Mouse (Mus musculus) liver, adult 2 months (tissue): Measurements from ENCODE around the gene Gm37240. TPM values are rescaled to one million over a fixed set of nuclear protein-coding genes. Genes with fewer than 3 reads are reported as not detected.
"Not testable (repeated sequence)": the region's sequence is repeated elsewhere in the genome, so short reads cannot be mapped to it uniquely, and the experiment has no call there.

ENCODE experiments used
- DNase-seq: peaks from one replicate; pipeline ENCODE4 v3.0.0-alpha.2; 2011; ENCODE audit warnings: low read depth, low spot score; ENCODE audit errors: extremely low read depth
- H3K27ac ChIP-seq: fragments of 200-500 bp; replicated peaks from 2 replicates; pipeline ENCODE4 v1.5.1; 2012; ENCODE audit warnings: low read depth, mild to moderate bottlenecking, control low read depth, inconsistent platforms, low read length; ENCODE audit not compliant: insufficient read depth
- H3K27me3 ChIP-seq: fragments of 200-500 bp; 2 replicates; pipeline ENCODE4 v1.6.1; 2012; ENCODE audit warnings: mild to moderate bottlenecking, moderate library complexity, low read length, inconsistent platforms; ENCODE audit not compliant: control insufficient read depth, insufficient read depth
- H3K36me3 ChIP-seq: fragments of 200-500 bp; 2 replicates; pipeline ENCODE4 v1.6.1; 2012; ENCODE audit warnings: low read length, inconsistent platforms; ENCODE audit not compliant: control insufficient read depth, insufficient read depth
- H3K4me1 ChIP-seq: fragments of 200-500 bp; 2 replicates; pipeline ENCODE4 v1.6.1; 2011; ENCODE audit warnings: low read length; ENCODE audit not compliant: control insufficient read depth, insufficient read depth
- H3K4me3 ChIP-seq: fragments of 200-500 bp; 2 replicates; pipeline ENCODE4 v1.5.1; 2011; ENCODE audit warnings: low read depth, mild to moderate bottlenecking, control low read depth, low read length, moderate library complexity; ENCODE audit not compliant: insufficient read depth
- H3K79me2 ChIP-seq: fragments of 200-500 bp; 2 replicates; pipeline ENCODE4 v1.6.1; 2012; ENCODE audit warnings: inconsistent platforms, mild to moderate bottlenecking, low read length, moderate library complexity; ENCODE audit not compliant: control insufficient read depth, insufficient read depth
- H3K9ac ChIP-seq: fragments of 200-500 bp; 2 replicates; pipeline ENCODE4 v1.6.1; 2012; ENCODE audit warnings: low read depth, mild to moderate bottlenecking, control low read depth, inconsistent platforms, low read length
- CTCF ChIP-seq: fragments of 200-500 bp; IDR thresholded peaks from 2 replicates; pipeline ENCODE4 v1.5.1; 2011; ENCODE audit warnings: low read depth, low read length, control low read depth
- POLR2A ChIP-seq: fragments of 200-500 bp; IDR thresholded peaks from 2 replicates; pipeline ENCODE4 v1.6.1; 2011; ENCODE audit warnings: low read length, control low read depth; ENCODE audit not compliant: insufficient read depth; ENCODE audit errors: extremely low read depth
- WGBS: fragments of 180-500 bp; shearing (Covaris S2); methylation state at CpG from one replicate; pipeline ENCODE4 v1.1.7; 2018; 5-methylcytosine and 5-hydroxymethylcytosine counted together
- polyA plus RNA-seq: library from polyadenylated mRNA; depleted of rRNA; stranded (reverse); fragments of >200 nt; gene quantifications from 2 replicates; pipeline ENCODE4 v1.2.3, GENCODE M21; 2012
- total RNA-seq: library from RNA; depleted of rRNA; stranded (reverse); fragments of >200 nt; gene quantifications from 2 replicates; pipeline ENCODE4 v1.2.3, GENCODE M21; 2014

Gene Gm37240
- total and polyA plus RNA-seq, 2 experiments, result 2.2 to 6.9 TPM

DNA sequence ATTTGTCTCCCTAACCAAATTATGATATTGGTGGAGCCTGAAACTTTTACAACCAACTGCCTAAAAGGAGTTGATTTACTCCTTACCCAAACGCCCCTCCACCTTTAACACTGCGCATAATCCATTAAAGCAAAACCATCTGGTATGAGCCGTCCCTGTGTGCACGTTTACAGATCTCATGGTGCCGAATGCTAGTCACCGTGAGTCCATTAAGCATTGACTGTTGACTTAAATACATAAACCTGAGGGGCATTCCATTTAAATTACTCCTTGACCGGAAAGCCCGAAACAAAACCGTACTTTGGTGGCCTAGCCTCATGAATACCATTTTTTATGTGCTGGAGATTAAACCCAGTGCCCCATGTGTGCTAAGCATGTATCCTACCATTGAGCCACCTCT, 40.0 kb upstream of the Gm37240 start:
- DNase-seq, result no peak

DNA sequence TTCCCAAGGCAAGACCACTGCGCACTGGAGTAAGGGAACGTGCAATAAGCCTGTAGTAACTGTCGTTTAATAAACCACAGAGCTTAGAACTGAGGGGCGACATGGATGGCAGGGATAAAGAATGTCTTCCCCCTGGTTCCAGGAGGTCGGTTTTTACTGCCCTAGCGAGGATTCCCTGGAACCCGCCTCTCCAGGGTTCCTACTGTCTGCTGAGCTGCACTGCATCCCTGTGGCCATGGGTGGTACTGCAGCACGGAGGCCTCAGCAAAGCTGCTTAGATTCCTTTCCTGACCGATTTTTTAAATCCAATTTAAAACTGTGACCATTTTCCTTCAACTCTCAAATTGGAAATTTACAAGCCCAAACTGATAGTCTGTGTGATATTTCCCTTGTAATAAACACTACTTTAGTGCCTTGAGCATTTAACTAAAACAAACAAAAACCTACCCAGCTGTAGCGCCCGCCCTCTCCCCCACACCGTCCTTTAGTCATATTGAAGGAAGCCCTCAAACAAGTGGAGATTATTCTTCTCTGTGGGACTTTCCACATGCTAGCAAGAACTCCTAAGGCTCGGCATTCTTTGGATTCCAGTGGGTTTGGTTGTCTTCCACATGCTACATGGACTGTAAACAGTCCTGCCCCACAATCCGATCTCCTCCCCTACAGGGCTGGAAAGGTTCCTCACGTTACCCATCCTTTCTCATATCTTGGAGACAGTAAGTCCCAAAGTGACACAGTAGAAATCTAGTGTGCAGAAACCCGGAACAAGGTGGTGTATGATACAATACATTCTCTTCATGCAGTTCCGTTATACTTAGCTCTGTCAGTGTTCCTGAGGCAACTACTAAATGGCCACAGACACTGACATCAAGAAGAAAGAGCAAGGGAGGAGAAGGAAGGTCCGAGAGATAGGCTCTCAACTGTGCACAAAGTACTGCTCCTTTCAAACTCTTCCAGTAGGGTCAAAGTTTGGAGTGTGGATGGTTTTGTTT, 36.9 kb upstream of the Gm37240 start:
- Histone ChIP-seq H3K27ac (no peak overlapping the region), H3K4me1 (no peaks in the 10 kb centered on the region), H3K79me2 (no peaks in the 10 kb centered on the region), H3K27me3 (no peaks in the 10 kb centered on the region), H3K9ac (no peak overlapping the region), H3K36me3 (no peaks in the 10 kb centered on the region), H3K4me3 (no peak overlapping the region)
- 42% methylated on average over 18 of the region's 18 CpGs for WGBS
- peak; percentile 47 for DNase-seq
- TF ChIP-seq CTCF, result peak; percentile 97
- no peak for TF ChIP-seq POLR2A

More for the DNA sequence above, 40.0 kb upstream of the Gm37240 start:
- Histone ChIP-seq H3K9ac (no peak overlapping the region), H3K36me3 (no peaks in the 10 kb centered on the region), H3K27ac (no peak overlapping the region), H3K79me2 (no peaks in the 10 kb centered on the region), H3K4me3 (no peak overlapping the region), H3K4me1 (no peaks in the 10 kb centered on the region), H3K27me3 (no peaks in the 10 kb centered on the region)
- WGBS, result 93% methylated on average over 9 of the region's 9 CpGs
- TF ChIP-seq CTCF, result no peak
- TF ChIP-seq POLR2A, result no peak

DNA sequence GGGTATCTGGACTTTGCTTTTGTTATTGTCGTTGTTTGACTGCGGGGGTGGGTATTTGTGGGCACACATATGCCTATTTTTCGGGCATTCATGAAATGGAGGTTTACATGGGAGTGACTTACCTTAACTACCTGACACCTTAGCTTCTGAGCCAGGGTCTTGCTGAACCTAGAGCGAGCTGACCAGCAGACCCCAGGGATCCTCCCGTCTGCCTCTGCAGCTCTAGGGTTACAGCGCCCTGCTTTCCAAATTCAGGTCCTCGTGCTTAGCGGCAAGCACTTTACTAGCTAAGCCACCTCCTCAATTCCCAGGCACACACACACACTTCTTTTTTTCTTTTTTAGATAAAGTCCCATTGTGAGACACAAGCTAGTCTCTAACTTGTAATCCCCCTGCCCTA, 36.0 kb upstream of the Gm37240 start:
- no peak overlapping the region for H3K27ac ChIP-seq

DNA sequence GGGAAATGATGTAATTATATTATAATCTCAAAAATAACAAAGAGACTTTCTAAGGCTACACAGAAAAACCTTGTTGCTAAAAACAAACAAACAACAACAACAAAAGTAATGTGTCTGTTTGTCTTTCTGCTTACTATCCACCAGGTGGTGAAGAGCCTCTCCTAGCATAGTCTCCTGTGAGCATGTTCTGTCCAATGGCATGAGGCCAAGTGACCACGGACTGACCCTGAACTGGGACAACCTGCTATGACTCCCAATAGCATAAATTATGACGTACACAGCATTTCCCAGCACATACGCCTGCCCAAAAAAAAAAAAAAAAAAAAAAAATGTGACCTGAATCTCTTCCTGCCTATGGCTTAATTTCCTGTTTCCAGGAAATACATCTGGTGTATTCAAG, 35.0 kb upstream of the Gm37240 start:
- 32% methylated on average over 3 of the region's 3 CpGs for WGBS
- Histone ChIP-seq H3K4me1 (no peaks in the 10 kb centered on the region), H3K9ac (no peak overlapping the region), H3K79me2 (no peaks in the 10 kb centered on the region), H3K4me3 (no peak overlapping the region), H3K36me3 (no peaks in the 10 kb centered on the region), H3K27ac (no peak overlapping the region), H3K27me3 (no peaks in the 10 kb centered on the region)
- DNase-seq, result peak; percentile 55
- TF ChIP-seq POLR2A, result no peak
- TF ChIP-seq CTCF, result no peak

More for the DNA sequence above, 36.0 kb upstream of the Gm37240 start:
- Histone ChIP-seq H3K36me3 (no peaks in the 10 kb centered on the region), H3K9ac (no peak overlapping the region), H3K4me1 (no peaks in the 10 kb centered on the region), H3K4me3 (no peak overlapping the region), H3K79me2 (no peaks in the 10 kb centered on the region), H3K27me3 (no peaks in the 10 kb centered on the region)
- no peak for TF ChIP-seq POLR2A
- TF ChIP-seq CTCF, result no peak
- DNase-seq, result no peak
- 81% methylated on average over 8 of the region's 8 CpGs for WGBS

DNA sequence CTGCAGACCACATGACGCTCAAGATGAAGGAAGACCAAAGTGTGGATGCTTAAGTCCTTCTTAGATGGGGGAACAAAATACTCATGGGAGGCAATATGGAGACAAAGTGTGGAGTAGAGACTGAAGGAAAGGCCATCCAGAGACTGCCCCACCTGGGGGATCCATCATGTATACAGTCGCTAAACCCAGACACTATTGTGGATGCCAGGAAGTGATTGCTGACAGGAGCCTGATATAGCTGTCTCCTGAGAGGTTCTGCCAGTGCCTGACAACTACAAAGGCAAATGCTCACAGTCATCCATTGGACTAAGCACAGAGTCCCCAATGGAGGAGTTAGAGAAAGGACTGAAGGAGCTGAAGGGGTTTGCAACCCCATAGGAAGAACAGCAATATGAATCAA, 33.4 kb upstream of the Gm37240 start:
- not testable (repeated sequence) for H3K27ac ChIP-seq, H3K79me2 ChIP-seq, H3K36me3 ChIP-seq, H3K4me3 ChIP-seq, H3K27me3 ChIP-seq, DNase-seq, H3K4me1 ChIP-seq, H3K9ac ChIP-seq
- 96% methylated on average over 2 of the region's 2 CpGs for WGBS

DNA sequence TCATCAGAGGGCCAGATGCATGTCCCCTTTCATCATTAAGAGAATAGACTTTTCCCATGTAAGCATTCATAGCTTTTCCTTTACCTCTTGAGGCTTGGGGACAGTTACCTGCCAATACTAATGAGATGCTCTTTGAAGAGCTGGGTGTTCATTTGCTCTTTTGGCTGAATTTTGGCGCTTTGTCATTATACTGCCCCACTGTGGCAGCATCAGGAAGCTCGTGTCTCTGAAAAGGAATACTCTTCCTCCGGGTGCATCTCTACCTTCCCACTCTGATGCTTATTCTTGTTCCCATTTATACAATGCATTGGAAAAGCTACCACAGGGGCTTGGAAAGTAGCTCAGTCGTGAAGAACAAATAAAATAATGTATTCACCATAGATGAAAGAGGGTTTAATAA, 30.3 kb upstream of the Gm37240 start:
- no peak overlapping the region for H3K27ac ChIP-seq
- peak; percentile 29 for DNase-seq
- no peak overlapping the region for H3K9ac ChIP-seq
- TF ChIP-seq POLR2A (no peak), CTCF (peak; percentile 28)
- 11% methylated on average over 4 of the region's 4 CpGs for WGBS
- no peaks in the 10 kb centered on the region for H3K79me2 ChIP-seq
- no peak overlapping the region for H3K4me3 ChIP-seq
- H3K4me1 ChIP-seq, result no peaks in the 10 kb centered on the region
- no peaks in the 10 kb centered on the region for H3K36me3 ChIP-seq
- no peaks in the 10 kb centered on the region for H3K27me3 ChIP-seq
